In the genomic region with DNA sequence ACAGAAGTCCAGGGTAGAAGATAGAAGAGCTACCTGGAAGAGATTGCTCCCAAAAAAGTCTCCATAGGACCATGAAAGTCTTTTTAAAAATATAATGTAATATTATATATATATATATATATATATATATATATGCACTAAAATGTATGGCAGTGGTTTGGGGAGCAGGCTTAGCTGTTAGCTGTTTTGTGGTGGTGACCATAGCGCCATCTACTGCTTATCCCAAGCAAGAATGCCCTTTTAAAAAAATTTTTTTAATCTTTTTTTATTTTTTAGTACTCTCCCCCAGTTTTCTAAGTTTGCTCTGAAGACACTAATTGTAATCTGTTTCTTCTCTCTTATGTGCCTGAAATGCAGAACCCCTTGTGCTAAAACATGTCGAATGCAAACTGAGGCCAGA, we compare ENCODE assay signal across 15 mouse cellular contexts.
A peak's percentile ranks its signal among the peaks of the same experiment; 100 is the strongest.
DNase-seq lines count a peak whose midpoint lies in the region; ATAC-seq and TF ChIP-seq lines count a peak whose summit lies in the region.
"Had no signal": no experiment of that assay in that cellular context is flagged by ENCODE, and none has a peak within 500 bp of the region (broad histone marks: within the 10 kb centered on the region; RNA-seq: fewer than 3 reads in every experiment).

No protein-coding gene starts in this region.

- no peak overlapping the region for H3K27ac ChIP-seq in hindbrain, embryonic 14.5 days
- H3K27ac ChIP-seq in hindbrain, embryonic 13.5 days, result no peak overlapping the region
- no peak overlapping the region for H3K27ac ChIP-seq in lung, postnatal 0 days (ENCODE audit: low read length)
- H3K27ac ChIP-seq: forebrain, embryonic 13.5 days; hindbrain, embryonic 15.5 days; limb, embryonic 13.5 days; midbrain, embryonic 12.5 days; neural tube, embryonic 15.5 days had no signal

- H3K9me3 ChIP-seq in hindbrain, embryonic 14.5 days (ENCODE audit: control insufficient read depth, low read length), result no peaks in the 10 kb centered on the region
- H3K9me3 ChIP-seq in hindbrain, embryonic 13.5 days, result no peaks in the 10 kb centered on the region
- H3K9me3 ChIP-seq in lung, postnatal 0 days (ENCODE audit: low read length), result no peaks in the 10 kb centered on the region
- H3K9me3 ChIP-seq: forebrain, embryonic 13.5 days; hindbrain, embryonic 15.5 days; limb, embryonic 13.5 days; midbrain, embryonic 12.5 days; neural tube, embryonic 15.5 days had no signal

- no peak for TF ChIP-seq EP300 in lung, postnatal 0 days (IDR thresholded peaks at IDR 0.05)

- H3K9ac ChIP-seq in hindbrain, embryonic 14.5 days, result no peak overlapping the region
- H3K9ac ChIP-seq in hindbrain, embryonic 13.5 days, result no peak overlapping the region
- no peak overlapping the region for H3K9ac ChIP-seq in lung, postnatal 0 days (replicated peaks; ENCODE audit: low read depth)
- H3K9ac ChIP-seq: forebrain, embryonic 13.5 days; hindbrain, embryonic 15.5 days; limb, embryonic 13.5 days; midbrain, embryonic 12.5 days; neural tube, embryonic 15.5 days had no signal

- H3K4me2 ChIP-seq in hindbrain, embryonic 14.5 days (replicated peaks), result no peak overlapping the region
- H3K4me2 ChIP-seq in hindbrain, embryonic 13.5 days, result no peak overlapping the region
- H3K4me2 ChIP-seq in lung, postnatal 0 days (replicated peaks; ENCODE audit: low read depth, low read length), result no peak overlapping the region
- H3K4me2 ChIP-seq: forebrain, embryonic 13.5 days; hindbrain, embryonic 15.5 days; limb, embryonic 13.5 days; midbrain, embryonic 12.5 days; neural tube, embryonic 15.5 days had no signal

- H3K27me3 ChIP-seq in hindbrain, embryonic 14.5 days (ENCODE audit: control insufficient read depth, insufficient read depth, low read length), result no peaks in the 10 kb centered on the region
- H3K27me3 ChIP-seq in hindbrain, embryonic 13.5 days, result no peaks in the 10 kb centered on the region
- H3K27me3 ChIP-seq in lung, postnatal 0 days (replicated peaks; ENCODE audit: insufficient read depth, low read length), result no peaks in the 10 kb centered on the region
- H3K27me3 ChIP-seq: forebrain, embryonic 13.5 days; hindbrain, embryonic 15.5 days; midbrain, embryonic 12.5 days; neural tube, embryonic 15.5 days had no signal

- peaks cover 4% of the 10 kb centered on the region; the same call in 1 of the 2 replicates for H3K4me1 ChIP-seq in hindbrain, embryonic 14.5 days (replicated peaks; ENCODE audit: control insufficient read depth, insufficient read depth, low read length)
- H3K4me1 ChIP-seq in hindbrain, embryonic 13.5 days (replicated peaks), result peaks cover 9% of the 10 kb centered on the region
- H3K4me1 ChIP-seq in lung, postnatal 0 days (ENCODE audit: insufficient read depth, low read depth, low read length), result no peaks in the 10 kb centered on the region
- H3K4me1 ChIP-seq: midbrain, embryonic 12.5 days had no signal

- no peak for ATAC-seq in hindbrain, embryonic 14.5 days (ENCODE audit: low FRiP score)
- ATAC-seq in hindbrain, embryonic 13.5 days (ENCODE audit: low FRiP score), result no peak
- ATAC-seq in lung, postnatal 0 days, result no peak
- ATAC-seq: forebrain, embryonic 13.5 days had no signal

- H3K36me3 ChIP-seq in hindbrain, embryonic 14.5 days (replicated peaks; ENCODE audit: control insufficient read depth, insufficient read depth), result no peaks in the 10 kb centered on the region
- H3K36me3 ChIP-seq in hindbrain, embryonic 13.5 days, result no peaks in the 10 kb centered on the region
- H3K36me3 ChIP-seq in lung, postnatal 0 days (ENCODE audit: insufficient read depth, low read length), result no peaks in the 10 kb centered on the region
- H3K36me3 ChIP-seq: hindbrain, embryonic 15.5 days; limb, embryonic 13.5 days; midbrain, embryonic 12.5 days; neural tube, embryonic 15.5 days had no signal

- DNase-seq in hindbrain, embryonic 14.5 days (ENCODE audit: low spot score), result peak; percentile 40
- DNase-seq in lung, postnatal 0 days (ENCODE audit: low spot score), result peak; percentile 54
- DNase-seq in lung, adult 18-20 months, result no peak
- DNase-seq in R1 (ENCODE audit: low read depth, low spot score), result peak; percentile 23
- DNase-seq in retina, embryonic 14.5 days (ENCODE audit: low spot score), result peak; percentile 51
- DNase-seq in ovary, postnatal 14 days (ENCODE audit: low spot score), result no peak
- DNase-seq in c-Kit-positive CD71-positive TER-119-positive erythroid progenitor cells, embryonic 14.5 days (ENCODE audit: low spot score), result no peak
- DNase-seq: adrenal gland, postnatal 25 days; thymus, adult 18-20 months had no signal

- peak; percentile 47 for TF ChIP-seq CTCF in lung, postnatal 0 days (IDR thresholded peaks at IDR 0.05)

- WGBS in hindbrain, embryonic 14.5 days, result 19% methylated on average over 2 of the region's 2 CpGs
- 22% methylated on average over 2 of the region's 2 CpGs for WGBS in hindbrain, embryonic 13.5 days
- 21% methylated on average over 2 of the region's 2 CpGs for WGBS in lung, postnatal 0 days

- H3K4me3 ChIP-seq in hindbrain, embryonic 14.5 days (replicated peaks; ENCODE audit: low read length), result no peak overlapping the region
- no peak overlapping the region for H3K4me3 ChIP-seq in hindbrain, embryonic 13.5 days
- no peak overlapping the region for H3K4me3 ChIP-seq in lung, postnatal 0 days (ENCODE audit: low read depth, low read length)
- H3K4me3 ChIP-seq: forebrain, embryonic 13.5 days; hindbrain, embryonic 15.5 days; limb, embryonic 13.5 days; midbrain, embryonic 12.5 days; neural tube, embryonic 15.5 days had no signal

Comparison
In these comparisons a context has a peak if more than half of its experiments do, and no peak if none do; other contexts are left out.
1. DNase-seq: peak in hindbrain, embryonic 14.5 days (single experiment), lung, postnatal 0 days (single experiment), R1 (single experiment) and retina, embryonic 14.5 days (single experiment); none in lung, adult 18-20 months (0 of 2), ovary, postnatal 14 days (single experiment) and c-Kit-positive CD71-positive TER-119-positive erythroid progenitor cells, embryonic 14.5 days (single experiment).